Mouse (Mus musculus): ENCODE data around the gene Prnp. TPM values are rescaled to one million over a fixed set of nuclear protein-coding genes. Genes with fewer than 3 reads are reported as not detected.

Prnp gene
- polyA plus RNA-seq, 2 experiments: 36.1 to 39.1 TPM

- Histone ChIP-seq H3K27me3 (ENCODE audit: control insufficient read depth, insufficient read depth, low read length) (no peaks in the 10 kb centered on the region), H3K4me3 (replicated peaks; ENCODE audit: low read length) (no peak overlapping the region), H3K36me3 (ENCODE audit: control insufficient read depth, insufficient read depth, low read length) (no peaks in the 10 kb centered on the region), H3K9ac (ENCODE audit: low read depth, low read length, severe bottlenecking) (no peak overlapping the region), H3K4me1 (ENCODE audit: control insufficient read depth, insufficient read depth, low read length) (0 out of 2 replicates have a peak, but pooled peaks cover 8% of the 10 kb centered on the region), H3K4me2 (replicated peaks; ENCODE audit: low read depth, low read length, severe bottlenecking) (no peak overlapping the region), H3K9me3 (ENCODE audit: control insufficient read depth, low read length) (no peaks in the 10 kb centered on the region), H3K27ac (replicated peaks; ENCODE audit: low read depth, low read length) (no peak overlapping the region)
- DNase-seq (ENCODE audit: low spot score): no peak
- no peak for ATAC-seq (ENCODE audit: low FRiP score, low read depth)
- TF ChIP-seq POLR2A (IDR thresholded peaks at IDR 0.05; ENCODE audit: borderline replicate concordance, extremely low read depth, insufficient read depth, insufficient read length): no peak
- 83% methylated on average over 6 of the region's 6 CpGs for WGBS
Measured at GRCm38 (mm10) chr2:131886503-131887160, 23.1 kb upstream of the Prnp start.

DNA sequence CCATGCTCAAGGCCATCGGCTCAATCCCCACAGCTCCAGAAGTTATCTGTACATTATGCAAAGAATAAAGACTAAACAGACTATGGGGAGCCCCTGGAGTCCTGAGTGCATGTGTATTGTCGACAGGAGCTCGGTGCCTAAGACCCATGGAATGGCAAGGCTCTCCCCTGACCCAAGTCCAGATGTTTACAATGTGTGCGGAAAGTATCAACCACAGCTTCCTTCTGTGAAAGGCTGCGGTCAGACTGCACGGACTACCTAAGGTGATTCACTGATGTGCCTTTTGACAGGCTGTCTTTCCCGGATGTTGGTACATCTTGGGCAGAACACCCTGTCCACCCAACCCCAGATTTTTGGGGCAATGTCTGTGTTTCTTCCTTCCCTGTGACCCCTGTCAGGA, 21.5 kb upstream of the Prnp start:
- H3K27ac ChIP-seq (replicated peaks; ENCODE audit: low read depth, low read length): no peak overlapping the region
- H3K9me3 ChIP-seq (ENCODE audit: control insufficient read depth, low read length): no peaks in the 10 kb centered on the region
- H3K4me2 ChIP-seq (replicated peaks; ENCODE audit: low read depth, low read length, severe bottlenecking): no peak overlapping the region
- H3K4me1 ChIP-seq (ENCODE audit: control insufficient read depth, insufficient read depth, low read length): 0 out of 2 replicates have a peak, but pooled peaks cover 8% of the 10 kb centered on the region
- H3K36me3 ChIP-seq (ENCODE audit: control insufficient read depth, insufficient read depth, low read length): no peaks in the 10 kb centered on the region
- H3K4me3 ChIP-seq (replicated peaks; ENCODE audit: low read length): no peak overlapping the region
- H3K27me3 ChIP-seq (ENCODE audit: control insufficient read depth, insufficient read depth, low read length): no peaks in the 10 kb centered on the region
- ATAC-seq (ENCODE audit: low FRiP score, low read depth) (no peak), DNase-seq (ENCODE audit: low spot score) (no peak)
- TF ChIP-seq POLR2A (IDR thresholded peaks at IDR 0.05; ENCODE audit: borderline replicate concordance, extremely low read depth, insufficient read depth, insufficient read length): no peak
- no peak overlapping the region for H3K9ac ChIP-seq (ENCODE audit: low read depth, low read length, severe bottlenecking)
- WGBS: 66% methylated on average over 7 of the region's 7 CpGs

- Histone ChIP-seq H3K36me3 (ENCODE audit: control insufficient read depth, insufficient read depth, low read length) (no peaks in the 10 kb centered on the region), H3K4me2 (replicated peaks; ENCODE audit: low read depth, low read length, severe bottlenecking) (no peak overlapping the region), H3K9me3 (ENCODE audit: control insufficient read depth, low read length) (no peaks in the 10 kb centered on the region), H3K4me1 (ENCODE audit: control insufficient read depth, insufficient read depth, low read length) (0 out of 2 replicates have a peak, but pooled peaks cover 8% of the 10 kb centered on the region), H3K27ac (replicated peaks; ENCODE audit: low read depth, low read length) (no peak overlapping the region), H3K4me3 (replicated peaks; ENCODE audit: low read length) (no peak overlapping the region), H3K9ac (ENCODE audit: low read depth, low read length, severe bottlenecking) (no peak overlapping the region), H3K27me3 (ENCODE audit: control insufficient read depth, insufficient read depth, low read length) (no peaks in the 10 kb centered on the region)
- 58% methylated on average over 5 of the region's 5 CpGs for WGBS
- DNase-seq (ENCODE audit: low spot score) (no peak), ATAC-seq (ENCODE audit: low FRiP score, low read depth) (no peak)
- TF ChIP-seq POLR2A (IDR thresholded peaks at IDR 0.05; ENCODE audit: borderline replicate concordance, extremely low read depth, insufficient read depth, insufficient read length): no peak
Measured at GRCm38 (mm10) chr2:131892534-131892933, 17.2 kb upstream of the Prnp start.

- WGBS: 64% methylated on average over 2 of the region's 2 CpGs
- TF ChIP-seq POLR2A (IDR thresholded peaks at IDR 0.05; ENCODE audit: borderline replicate concordance, extremely low read depth, insufficient read depth, insufficient read length): no peak
- no peak for DNase-seq (ENCODE audit: low spot score)
Measured at GRCm38 (mm10) chr2:131895106-131895505, 14.6 kb upstream of the Prnp start.

DNA sequence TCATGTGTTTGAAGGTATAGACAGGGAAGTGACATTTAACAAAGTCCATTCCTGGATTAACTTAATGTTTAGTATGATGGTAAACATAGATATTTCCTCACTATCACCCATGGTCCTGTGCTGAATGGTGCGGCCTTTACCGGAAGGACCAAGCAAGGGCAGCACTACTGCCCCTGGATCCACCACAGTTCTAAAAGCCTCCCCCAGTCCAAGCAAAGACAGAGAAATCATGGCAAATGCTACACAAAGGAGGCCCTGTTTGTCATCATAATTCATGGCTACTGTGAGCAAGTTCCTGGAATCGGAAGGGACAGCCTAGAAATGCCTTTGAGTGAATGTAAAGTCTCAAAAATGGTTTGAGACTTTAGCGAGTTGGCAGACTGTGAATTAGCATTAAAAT, 13.7 kb upstream of the Prnp start:
- Histone ChIP-seq H3K27ac (replicated peaks; ENCODE audit: low read depth, low read length) (no peak overlapping the region), H3K4me1 (ENCODE audit: control insufficient read depth, insufficient read depth, low read length) (no peaks in the 10 kb centered on the region), H3K9ac (ENCODE audit: low read depth, low read length, severe bottlenecking) (no peak overlapping the region), H3K9me3 (ENCODE audit: control insufficient read depth, low read length) (no peaks in the 10 kb centered on the region), H3K27me3 (ENCODE audit: control insufficient read depth, insufficient read depth, low read length) (no peaks in the 10 kb centered on the region), H3K4me2 (replicated peaks; ENCODE audit: low read depth, low read length, severe bottlenecking) (no peak overlapping the region), H3K4me3 (replicated peaks; ENCODE audit: low read length) (no peak overlapping the region), H3K36me3 (ENCODE audit: control insufficient read depth, insufficient read depth, low read length) (no peaks in the 10 kb centered on the region)
- DNase-seq (ENCODE audit: low spot score): no peak
- WGBS: 93% methylated on average over 4 of the region's 4 CpGs
- no peak for TF ChIP-seq POLR2A (IDR thresholded peaks at IDR 0.05; ENCODE audit: borderline replicate concordance, extremely low read depth, insufficient read depth, insufficient read length)
- ATAC-seq (ENCODE audit: low FRiP score, low read depth): no peak

More at GRCm38 (mm10) chr2:131895106-131895505, 14.6 kb upstream of the Prnp start:
- Histone ChIP-seq H3K4me3 (replicated peaks; ENCODE audit: low read length) (no peak overlapping the region), H3K4me2 (replicated peaks; ENCODE audit: low read depth, low read length, severe bottlenecking) (no peak overlapping the region), H3K27me3 (ENCODE audit: control insufficient read depth, insufficient read depth, low read length) (no peaks in the 10 kb centered on the region), H3K27ac (replicated peaks; ENCODE audit: low read depth, low read length) (no peak overlapping the region), H3K9ac (ENCODE audit: low read depth, low read length, severe bottlenecking) (no peak overlapping the region), H3K4me1 (ENCODE audit: control insufficient read depth, insufficient read depth, low read length) (no peaks in the 10 kb centered on the region), H3K36me3 (ENCODE audit: control insufficient read depth, insufficient read depth, low read length) (no peaks in the 10 kb centered on the region), H3K9me3 (ENCODE audit: control insufficient read depth, low read length) (no peaks in the 10 kb centered on the region)
- ATAC-seq (ENCODE audit: low FRiP score, low read depth): no peak
